Mouse (Mus musculus): ENCODE data around the gene Fbxo40.

Fbxo40 gene

GRCm38 (mm10) chr16:36946459-36947159, 43.7 kb downstream of the Fbxo40 start:
- no peak for DNase-seq (ENCODE audit: low spot score in 2 of 2)

GRCm38 (mm10) chr16:36944895-36945424, 45.3 kb downstream of the Fbxo40 start:
- DNase-seq (ENCODE audit: low spot score in 2 of 2): no peak

DNA sequence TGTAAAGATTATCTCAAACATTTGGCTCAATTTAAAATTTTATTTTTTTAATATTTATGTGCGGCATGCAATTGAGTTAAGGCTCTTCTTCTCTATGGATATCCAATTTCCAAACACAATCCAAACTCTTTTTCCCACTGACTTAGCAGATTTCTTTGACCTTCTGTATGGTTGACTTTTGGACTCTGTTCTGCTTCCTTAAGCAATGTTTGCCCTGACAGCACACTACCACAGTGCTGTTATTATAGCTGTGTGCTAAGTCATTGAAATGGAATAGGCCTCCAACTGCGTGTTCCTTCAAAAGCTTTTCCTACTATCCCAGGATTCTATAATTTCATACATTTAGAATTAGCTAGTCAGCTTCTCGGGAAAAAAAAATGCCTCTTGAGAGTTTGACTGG, 46.7 kb downstream of the Fbxo40 start:
- DNase-seq (ENCODE audit: low spot score in 2 of 2): no peak

DNA sequence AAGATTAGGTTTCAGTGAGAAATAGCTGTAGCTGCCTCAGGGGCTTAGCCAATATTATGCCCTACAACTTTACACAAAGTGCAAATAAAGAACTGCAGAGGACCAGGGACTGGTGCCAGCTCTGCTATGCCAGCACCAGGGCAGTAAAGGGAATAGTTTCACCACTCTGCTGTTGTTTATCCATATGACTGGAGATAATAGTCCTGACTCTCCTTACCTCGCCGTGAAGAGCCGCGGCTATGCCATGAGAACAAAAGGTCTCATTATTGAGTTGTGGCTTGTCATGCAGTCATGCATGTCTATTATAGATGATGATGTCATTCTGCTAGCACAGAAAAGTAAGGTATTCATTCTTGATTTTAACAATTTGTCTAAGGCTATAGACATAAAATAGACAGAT, 48.4 kb downstream of the Fbxo40 start:
- no peak for DNase-seq (ENCODE audit: low spot score in 2 of 2)

DNA sequence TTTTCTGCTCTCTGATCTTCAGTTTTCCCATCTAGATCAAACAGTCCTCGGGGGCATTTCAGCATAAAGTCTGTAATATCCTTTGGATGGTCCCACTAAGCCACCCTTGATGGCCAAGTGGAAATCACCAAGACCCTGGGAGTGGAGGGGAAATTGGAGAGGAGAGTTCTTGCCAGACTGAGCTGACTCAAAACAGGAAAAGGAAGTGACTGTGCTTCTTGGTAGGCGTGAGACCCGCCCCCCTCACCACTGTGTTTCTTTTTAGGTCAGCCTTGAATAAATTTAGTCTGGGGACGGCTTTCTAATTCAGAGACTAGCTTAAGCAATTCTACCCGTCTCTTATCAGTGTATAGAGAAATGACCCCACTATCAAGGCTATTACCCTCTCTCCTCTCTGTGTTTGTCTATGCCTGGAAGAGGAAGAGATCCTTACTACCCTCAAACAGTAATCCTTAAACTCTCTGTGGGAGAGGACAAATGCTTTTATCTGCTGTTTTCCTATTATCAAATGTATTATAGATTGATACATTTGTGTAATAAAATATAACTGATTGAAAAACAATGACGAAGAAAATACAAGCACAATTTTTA, 49.0 kb downstream of the Fbxo40 start:
- no peak for DNase-seq (ENCODE audit: low spot score in 2 of 2)

DNA sequence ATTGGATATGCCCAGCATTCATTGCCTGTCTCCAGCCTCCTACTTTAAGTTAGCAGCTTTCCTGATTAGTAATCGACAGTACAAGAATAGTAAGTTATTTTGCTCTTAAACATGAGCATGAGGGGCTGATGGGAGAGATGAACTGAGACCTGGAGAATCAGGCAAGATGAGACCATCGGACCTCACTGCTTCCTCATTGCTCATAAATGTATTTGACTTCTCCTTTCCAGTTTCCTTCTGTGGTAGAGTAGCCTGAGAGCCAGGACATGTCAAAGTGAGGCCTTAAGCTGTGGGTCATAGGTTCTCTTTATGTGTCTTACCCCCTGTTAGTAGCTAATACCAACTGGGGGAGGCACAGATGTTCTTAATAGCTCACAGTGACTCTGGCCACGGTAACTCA, 54.5 kb downstream of the Fbxo40 start:
- DNase-seq (ENCODE audit: low spot score in 2 of 2): no peak

GRCm38 (mm10) chr16:36934841-36935620, 55.2 kb downstream of the Fbxo40 start, which contains the start of gene Hcls1:
Gene Hcls1 (plus strand): TSS chr16:36934983.
- no peak for DNase-seq (ENCODE audit: low spot score in 2 of 2)

DNA sequence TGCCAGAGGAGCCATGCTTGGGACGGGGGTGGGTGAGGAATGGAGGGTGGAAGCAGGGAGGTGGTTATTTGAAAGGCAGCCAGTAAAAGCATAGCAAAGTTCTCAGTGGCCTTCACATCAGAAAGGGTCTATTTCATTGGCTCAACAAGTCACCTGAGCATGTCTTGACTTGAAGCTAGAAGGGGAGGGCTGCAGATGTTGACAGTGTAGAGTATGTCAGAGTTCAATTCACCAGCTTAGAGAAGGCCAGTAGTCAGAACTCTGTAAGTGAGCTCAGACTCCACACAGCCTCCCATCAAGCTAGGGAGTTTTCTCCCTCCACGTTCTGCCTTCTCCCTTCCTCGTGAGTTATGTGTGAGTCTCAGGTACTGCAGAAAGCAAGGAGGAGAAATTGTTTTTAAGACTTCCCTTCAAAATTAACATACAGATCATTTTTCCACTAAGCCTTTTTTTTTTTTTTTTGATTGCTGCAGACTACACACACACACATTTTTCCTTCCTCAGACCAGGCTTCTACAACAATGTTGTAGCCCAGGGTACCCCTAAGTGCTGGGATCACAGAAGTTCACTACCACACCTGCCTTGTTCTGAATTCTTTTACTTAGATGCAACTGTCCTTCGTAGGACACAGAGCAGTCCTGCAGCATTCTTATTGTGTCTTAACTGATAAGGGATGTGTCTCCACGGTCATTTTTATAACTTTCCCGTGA, 56.0 kb downstream of the Fbxo40 start:
- no peak for DNase-seq (ENCODE audit: low spot score in 2 of 2)

DNA sequence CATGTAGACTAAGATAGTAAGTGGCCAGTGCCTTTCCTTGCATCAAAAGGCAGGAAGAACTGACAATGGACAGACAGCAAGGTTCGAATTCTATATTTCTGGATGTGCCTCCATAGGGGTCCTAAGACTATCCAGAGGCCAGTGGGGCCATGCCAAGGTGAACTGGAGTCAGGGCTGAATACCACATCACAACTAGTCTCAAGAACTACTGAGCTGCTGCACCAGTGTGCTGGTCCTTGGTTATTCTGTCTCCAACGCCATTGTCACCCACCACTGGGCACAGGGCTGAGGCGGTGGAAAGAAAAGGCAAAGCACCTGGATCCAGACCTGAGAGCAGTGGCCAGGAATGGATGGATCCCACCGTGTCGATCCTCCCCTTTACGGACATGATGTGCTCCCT, 57.7 kb downstream of the Fbxo40 start:
- no peak for DNase-seq (ENCODE audit: low spot score in 2 of 2)

- no peak for DNase-seq (ENCODE audit: low spot score in 2 of 2)
Observed at GRCm38 (mm10) chr16:36931976-36932375, 58.3 kb downstream of the Fbxo40 start.

DNA sequence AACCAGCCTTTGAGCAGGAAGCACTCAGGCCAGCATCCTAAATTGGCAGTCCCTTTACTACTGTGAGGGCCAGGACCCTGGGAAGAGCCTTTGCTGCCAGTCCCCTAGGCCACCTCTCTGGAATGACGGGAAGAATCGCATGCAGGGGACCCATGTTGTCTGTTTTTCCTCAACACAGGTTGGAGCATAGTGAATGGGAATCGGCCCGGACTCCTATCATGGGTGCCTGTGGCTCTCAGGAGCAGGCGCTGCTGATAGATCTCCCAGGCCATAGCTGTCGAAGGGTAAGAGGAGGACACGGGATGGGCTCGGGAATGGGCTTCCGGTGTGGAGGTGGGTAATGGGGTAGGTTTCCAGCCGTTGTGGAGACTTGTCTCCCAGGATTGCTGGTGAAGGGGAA, 58.9 kb downstream of the Fbxo40 start:
- DNase-seq (ENCODE audit: low spot score in 2 of 2): no peak

- DNase-seq (ENCODE audit: low spot score in 2 of 2): no peak
Observed at GRCm38 (mm10) chr16:36930231-36931136, 59.8 kb downstream of the Fbxo40 start.

DNA sequence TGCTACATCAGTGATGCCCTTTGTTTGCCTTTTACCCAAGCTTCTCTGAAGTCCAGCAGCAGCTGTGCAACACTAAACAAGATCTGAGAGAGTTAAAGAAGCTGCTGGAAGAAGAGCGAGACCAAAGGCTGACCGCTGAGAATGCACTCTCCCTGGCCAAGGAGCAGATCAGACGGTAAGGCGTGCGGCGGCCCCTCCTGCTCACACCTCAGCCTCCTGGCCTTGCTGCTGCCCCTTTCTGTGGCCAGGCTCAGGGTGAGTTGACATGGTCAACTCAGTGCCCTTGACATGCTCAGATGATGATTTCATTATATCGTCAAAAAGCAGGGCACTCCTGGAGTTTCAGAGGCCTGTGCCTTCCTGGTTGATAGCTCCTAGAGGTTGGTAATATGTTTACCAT, 61.1 kb downstream of the Fbxo40 start:
- DNase-seq (ENCODE audit: low spot score in 2 of 2): no peak

GRCm38 (mm10) chr16:36928106-36928500, 62.2 kb downstream of the Fbxo40 start:
- no peak for DNase-seq (ENCODE audit: low spot score in 2 of 2)

GRCm38 (mm10) chr16:36927495-36928105, 62.7 kb downstream of the Fbxo40 start:
- DNase-seq (ENCODE audit: low spot score in 2 of 2): no peak

GRCm38 (mm10) chr16:36926514-36927447, 63.5 kb downstream of the Fbxo40 start:
- DNase-seq (ENCODE audit: low spot score in 2 of 2): no peak

DNA sequence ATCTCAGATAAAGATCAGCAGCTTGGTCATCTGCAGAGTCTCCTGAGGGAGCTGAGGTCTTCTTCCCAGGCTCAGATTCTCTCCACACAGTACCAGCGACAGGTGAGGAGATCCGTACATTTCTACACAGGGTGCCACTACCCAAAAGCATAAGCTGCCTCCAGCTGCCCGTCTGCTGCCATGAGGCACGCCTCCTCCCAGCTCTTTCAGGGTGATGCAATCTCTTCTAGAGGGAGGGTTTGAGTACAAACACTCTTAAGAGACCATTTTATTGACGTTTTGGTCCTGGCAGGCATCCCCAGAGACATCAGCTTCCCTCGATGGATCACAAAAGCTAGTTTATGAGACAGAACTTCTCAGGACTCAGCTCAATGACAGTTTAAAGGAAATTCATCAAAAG, 64.5 kb downstream of the Fbxo40 start:
- no peak for DNase-seq (ENCODE audit: low spot score in 2 of 2)

DNA sequence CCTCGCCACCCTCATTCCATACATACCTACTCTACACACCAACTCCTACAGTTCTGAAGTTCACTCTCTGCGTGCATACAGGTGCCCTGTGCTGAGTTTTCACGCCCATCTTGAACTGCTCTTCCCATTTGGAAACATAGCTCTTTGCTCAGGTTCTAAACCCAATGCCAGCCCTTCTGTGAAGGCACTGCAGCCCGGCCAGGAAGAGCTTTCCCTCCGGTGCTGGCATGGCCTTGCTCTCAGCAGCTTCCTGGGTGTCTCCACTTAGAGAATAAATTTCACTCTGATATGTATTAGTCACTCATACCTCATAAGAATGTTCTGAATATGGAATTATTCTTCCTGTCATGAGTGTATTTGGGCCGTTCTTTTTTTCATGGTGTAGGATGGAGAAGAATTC, 64.9 kb downstream of the Fbxo40 start:
- no peak for DNase-seq (ENCODE audit: low spot score in 2 of 2)

- no peak for DNase-seq (ENCODE audit: low spot score in 2 of 2)
Observed at GRCm38 (mm10) chr16:36924312-36924711, 66.0 kb downstream of the Fbxo40 start.
